Mouse (Mus musculus) liver, adult (tissue): Measurements from ENCODE around the gene Hbs1l.

Source experiments
- GATA4 ChIP-seq: IDR thresholded peaks from 2 replicates; pipeline ENCODE4 v1.6.1; 2014; ENCODE audit warnings: mild to moderate bottlenecking, low read length; ENCODE audit not compliant: insufficient replicate concordance

Hbs1l gene

GRCm38 (mm10) chr10:21404822-21405221, 109.0 kb downstream of the Hbs1l start:
- TF ChIP-seq GATA4 = no peak

GRCm38 (mm10) chr10:21405707-21406534, 110.1 kb downstream of the Hbs1l start:
- no peak for TF ChIP-seq GATA4

GRCm38 (mm10) chr10:21410711-21411110, 114.9 kb downstream of the Hbs1l start:
- TF ChIP-seq GATA4 = no peak

- TF ChIP-seq GATA4 = no peak
These were observed 115.9 kb downstream of the Hbs1l start for GRCm38 (mm10) chr10:21411621-21412205.

GRCm38 (mm10) chr10:21415031-21415430, 119.3 kb downstream of the Hbs1l start:
- TF ChIP-seq GATA4 = no peak

- TF ChIP-seq GATA4 = no peak
These were observed 120.4 kb downstream of the Hbs1l start for GRCm38 (mm10) chr10:21416184-21416583.
